Mouse (Mus musculus) cerebellum, postnatal 36 days (tissue): Measurements from ENCODE around the gene Ess2.
"Not testable (repeated sequence)": the region's sequence is repeated elsewhere in the genome, so short reads cannot be mapped to it uniquely, and the experiment has no call there.

Source experiments
- DNase-seq, 2 experiments: peaks; one replicate each; pipeline ENCODE4 v3.0.0; 2021 to 2022; ENCODE audit warnings: mixed read lengths in 2 of 2

Ess2 gene

DNA sequence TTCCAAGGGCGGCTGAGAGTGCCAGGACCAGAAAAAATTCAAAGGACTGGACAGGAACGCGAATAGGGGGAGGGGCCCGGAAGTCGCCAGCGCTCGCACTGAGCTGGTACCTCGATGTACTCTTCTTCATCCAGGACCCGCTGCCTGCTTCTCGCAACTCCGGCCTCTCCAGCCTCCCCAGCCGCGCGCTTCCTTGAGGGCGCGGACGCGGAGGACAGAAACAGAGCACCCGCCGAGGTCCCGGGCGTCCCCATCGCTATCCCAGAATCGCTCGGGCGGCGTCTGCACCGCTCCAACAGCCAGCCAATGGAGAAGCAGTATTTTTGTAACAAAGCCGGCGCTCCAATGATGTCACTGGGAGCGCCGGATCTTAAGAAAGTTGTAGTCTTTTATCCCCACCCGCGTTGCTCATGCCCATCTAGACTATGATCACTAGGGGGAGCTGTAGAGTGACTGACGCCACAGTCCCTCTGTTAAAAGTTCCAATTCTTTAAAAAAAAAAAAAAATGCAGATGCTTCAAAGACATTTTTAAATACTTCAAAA lies at the start of gene Ess2:
Ess2 (minus strand) TSS at position 297 of the 544 bp plus-strand sequence.
- DNase-seq = peak; percentile 91 to 93

DNA sequence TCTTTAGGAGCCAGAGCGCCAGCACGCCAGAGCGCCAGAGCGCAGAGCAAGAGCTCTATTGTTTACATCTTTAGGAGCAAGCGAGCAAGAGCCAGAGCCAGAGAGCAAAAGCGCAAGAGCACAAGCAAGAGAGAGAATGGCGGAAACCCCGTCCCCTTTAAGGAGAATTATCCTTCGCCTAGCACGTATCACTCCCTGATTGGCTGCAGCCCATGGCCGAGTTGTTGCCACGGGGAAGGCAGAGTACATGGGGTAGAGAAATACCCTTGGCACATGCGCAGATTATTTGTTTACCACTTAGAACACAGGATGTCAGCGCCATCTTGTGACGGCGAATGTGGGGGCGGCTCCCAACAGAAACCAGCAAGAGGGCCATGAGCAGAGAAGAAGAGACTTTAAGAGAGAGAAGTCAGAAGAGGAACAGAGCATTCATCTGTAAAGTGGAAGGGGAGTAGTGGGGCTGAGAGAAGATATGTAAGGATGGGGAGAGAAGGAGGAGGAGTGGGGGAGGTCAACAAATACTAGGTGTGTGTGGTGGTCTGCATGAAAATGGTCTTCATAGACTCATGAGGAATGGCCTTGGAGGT lies 45.0 kb upstream of the Ess2 start:
- not testable (repeated sequence) for DNase-seq

DNA sequence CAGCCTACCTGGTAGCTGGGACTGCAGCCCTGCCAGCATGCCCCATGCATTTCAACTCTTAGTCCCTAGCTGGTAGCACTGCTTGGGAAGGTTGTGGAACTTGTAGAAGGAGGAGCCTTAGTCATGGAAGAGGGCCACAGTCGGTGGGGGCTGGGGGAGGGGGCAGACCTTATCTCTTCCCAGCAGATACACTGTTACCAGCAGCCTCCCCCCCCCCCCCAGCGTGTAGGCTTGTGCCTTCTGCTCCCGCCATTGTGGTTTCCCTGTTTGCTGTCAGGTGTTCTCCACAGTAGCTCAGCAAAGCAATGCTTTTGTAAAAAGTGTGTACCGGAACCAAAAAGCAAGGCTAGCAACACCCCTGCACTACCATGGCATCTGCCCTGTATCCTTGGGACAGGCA lies 40.5 kb upstream of the Ess2 start:
- no peak for DNase-seq

DNA sequence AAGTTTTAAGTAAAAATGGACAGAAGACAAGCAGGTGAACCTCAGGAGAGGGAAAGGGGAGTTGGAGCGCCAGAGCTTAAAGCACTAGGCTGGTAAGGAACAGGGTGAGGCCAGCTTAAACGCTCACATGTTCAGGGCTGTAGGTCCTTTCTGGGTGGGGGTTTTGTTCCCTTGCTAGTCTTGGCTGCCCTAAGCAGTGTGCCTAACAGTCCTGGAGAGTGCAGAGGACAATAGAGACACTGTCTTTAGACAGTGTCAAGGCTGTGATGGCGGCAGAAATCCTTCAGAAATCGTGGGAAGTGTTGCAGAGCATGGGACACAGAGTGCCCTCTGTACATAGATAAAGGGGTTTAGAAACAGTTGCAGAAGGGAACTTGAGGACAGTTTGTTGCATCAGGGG lies 38.9 kb upstream of the Ess2 start:
- no peak for DNase-seq

DNA sequence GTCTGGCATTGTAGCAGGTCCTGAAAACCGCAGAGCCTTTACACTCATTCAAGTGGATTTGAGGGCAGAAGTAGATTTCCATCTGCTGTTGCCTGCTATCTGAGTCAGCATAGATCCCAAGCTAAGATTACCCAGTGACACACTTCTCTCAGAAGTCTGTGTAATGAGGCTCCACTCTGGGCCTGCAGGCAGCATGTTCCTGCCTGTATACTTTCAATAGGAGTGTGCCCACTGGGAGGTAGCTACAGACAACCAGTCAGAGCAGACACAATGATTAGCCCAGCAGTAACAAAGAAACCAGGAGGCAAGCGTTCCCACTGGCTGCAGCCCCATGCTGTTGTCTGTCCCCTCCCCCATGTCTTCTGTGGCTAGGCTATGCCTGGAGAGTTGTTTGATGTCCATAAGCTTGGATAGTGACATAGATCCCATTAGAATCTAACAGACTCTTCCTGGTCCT lies 38.3 kb upstream of the Ess2 start:
- no peak for DNase-seq

DNA sequence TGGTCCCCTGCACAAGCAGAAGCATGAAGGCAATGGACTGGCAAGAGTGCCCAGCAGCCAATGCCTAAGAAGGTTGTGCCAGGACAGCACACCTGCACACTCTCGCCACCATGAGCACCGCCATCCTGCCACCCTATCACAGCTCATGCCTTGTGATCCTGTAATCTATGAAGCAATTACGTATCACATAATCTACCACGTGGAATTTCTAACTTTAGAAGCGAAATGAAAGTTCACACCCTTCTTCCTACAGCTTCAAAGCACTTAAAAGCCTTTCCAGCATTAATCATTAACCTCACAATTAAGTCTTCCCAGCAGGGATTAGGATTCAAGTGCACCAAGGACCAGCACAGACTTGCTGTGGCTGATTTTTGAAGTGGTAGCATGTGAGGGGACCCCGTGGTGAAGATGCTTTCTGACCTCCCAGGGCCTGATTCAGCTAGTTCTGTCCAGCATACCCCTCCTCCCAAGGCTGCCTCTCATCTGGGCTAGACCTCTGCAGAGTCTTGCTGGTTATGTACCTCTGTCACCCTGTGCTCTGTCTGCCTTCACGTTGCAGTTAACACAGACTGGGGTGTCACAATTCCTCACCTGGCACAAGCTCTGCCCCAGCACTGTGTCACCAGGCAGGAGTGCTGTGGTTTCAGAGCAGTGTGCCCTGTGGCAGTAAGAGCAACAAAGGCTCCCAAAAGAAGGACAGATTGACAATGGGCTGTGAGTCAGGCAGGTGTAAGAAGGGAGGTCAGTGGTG lies 34.1 kb upstream of the Ess2 start:
- no peak for DNase-seq

DNA sequence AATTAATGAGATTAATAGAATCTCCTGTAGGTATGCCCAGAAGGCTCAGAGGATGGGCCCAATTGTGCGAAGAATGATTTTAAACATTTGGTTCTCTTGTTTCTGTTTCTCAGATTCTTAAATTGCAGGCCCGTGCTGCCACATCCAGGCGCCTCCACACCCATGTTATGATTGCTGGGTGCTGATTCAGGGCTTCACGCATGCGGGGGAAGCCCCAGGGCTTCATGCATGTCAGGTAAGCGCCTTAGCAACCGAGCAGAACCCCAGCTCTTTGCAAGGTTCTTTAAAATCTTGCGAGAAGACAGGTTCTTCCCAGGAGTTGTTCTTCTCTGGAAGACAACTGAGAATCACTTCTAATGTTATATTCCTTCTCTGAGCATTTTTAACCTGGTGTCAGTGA lies 32.3 kb upstream of the Ess2 start:
- no peak for DNase-seq

DNA sequence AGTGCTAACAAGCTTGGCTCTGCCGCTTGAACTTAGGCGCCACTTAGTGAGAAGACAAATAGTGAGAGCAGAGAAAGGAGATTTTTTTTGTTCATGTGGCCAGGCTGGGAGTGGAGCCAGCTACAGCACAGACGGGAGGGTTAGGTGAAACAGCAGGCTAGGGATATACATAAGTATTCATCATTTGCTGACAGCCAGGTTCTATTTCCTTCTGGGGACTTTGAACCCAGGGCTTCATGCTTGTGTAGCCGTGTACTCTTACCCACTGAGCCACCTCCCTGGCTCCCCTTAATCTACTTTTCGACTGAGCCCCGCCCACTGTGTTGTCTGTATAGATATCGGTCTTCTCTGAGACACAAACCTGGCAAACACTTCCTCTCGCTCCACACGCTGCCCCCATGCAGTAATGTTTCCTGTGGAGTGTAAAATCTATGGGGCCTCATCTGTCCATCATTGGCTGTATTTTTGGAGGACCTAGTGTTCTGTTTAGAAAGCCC lies 28.2 kb upstream of the Ess2 start:
- no peak for DNase-seq

DNA sequence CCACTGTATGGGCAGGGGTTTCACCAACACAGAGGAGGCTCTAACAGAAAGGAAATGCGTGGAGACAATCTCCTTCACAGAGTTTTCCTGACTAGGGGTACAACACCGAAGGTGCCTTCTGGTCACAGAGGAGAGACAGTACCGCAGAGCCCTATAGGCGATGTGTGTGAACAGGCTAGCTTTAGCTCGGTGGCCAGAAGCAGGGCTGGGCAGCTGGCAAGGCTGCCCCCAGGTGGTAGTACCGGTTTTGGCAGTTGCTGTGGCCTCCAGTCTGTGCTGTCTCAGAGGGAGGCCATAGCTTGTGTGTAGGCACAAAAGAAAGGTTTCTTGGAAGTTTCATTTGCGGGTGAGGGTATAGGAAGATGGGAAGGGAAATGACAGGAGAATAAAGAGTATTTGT lies 27.7 kb upstream of the Ess2 start:
- DNase-seq = peak; percentile 72 to 77

DNA sequence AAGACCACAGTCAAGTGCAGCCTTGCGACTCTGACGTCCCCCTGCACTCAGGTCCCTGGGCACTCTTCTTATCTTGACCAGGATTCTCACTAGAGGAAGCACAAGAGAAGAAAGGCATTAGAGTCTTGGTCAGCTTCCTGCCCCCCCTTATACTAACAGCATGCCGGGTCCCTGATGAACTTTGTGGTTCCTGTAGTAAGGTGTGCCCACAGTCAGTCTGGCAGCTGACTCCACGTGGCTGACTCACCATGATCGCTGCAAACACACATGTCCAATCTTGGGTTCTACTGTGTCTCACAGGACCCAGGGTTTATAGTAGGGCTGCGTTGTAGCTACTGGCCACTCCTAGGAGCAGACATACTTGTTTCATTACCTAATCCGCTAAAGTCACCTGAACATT lies 27.0 kb upstream of the Ess2 start:
- DNase-seq = no peak

DNA sequence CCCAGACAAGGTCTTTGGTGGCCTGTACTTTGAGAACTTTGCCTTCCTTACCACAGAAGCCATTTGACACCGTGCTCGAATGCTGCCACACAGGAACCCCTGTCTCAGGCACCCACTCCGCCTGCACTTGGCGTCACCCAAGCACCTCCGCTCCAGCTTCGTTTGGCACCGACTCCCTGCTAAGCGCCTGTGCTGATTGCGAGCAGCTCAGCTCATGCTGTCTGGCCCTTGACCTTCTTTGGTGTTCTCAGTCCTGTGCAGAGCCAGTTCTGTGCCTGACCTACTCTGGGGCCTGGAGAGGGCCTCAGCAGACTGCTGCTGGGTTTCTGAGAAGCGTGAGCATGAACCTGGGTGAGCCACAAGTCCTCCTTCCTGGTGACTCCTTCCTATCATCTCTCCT lies 25.6 kb upstream of the Ess2 start:
- no peak for DNase-seq

DNA sequence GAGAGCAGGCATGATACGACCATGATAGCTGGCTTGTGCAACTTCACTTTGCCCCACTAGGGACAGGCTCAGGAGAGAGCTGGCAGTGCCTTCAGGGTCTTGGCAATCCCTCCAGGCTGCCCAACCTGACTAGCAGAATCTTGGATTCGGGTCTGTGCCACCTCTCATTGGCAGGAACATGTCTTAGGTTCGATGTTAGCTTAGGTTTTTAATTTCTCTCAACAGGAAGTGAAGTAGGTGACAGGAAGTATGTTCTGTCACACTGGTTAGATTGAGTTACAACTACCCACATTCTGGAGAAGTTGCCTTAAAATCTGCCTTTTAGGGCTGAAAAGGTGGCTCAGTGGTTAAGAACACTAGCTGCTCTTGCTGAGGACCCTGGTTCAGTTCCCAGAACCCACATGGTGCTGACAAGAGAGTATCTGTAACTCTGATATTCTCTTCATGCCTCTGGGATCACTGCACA lies 23.3 kb upstream of the Ess2 start:
- no peak for DNase-seq

DNA sequence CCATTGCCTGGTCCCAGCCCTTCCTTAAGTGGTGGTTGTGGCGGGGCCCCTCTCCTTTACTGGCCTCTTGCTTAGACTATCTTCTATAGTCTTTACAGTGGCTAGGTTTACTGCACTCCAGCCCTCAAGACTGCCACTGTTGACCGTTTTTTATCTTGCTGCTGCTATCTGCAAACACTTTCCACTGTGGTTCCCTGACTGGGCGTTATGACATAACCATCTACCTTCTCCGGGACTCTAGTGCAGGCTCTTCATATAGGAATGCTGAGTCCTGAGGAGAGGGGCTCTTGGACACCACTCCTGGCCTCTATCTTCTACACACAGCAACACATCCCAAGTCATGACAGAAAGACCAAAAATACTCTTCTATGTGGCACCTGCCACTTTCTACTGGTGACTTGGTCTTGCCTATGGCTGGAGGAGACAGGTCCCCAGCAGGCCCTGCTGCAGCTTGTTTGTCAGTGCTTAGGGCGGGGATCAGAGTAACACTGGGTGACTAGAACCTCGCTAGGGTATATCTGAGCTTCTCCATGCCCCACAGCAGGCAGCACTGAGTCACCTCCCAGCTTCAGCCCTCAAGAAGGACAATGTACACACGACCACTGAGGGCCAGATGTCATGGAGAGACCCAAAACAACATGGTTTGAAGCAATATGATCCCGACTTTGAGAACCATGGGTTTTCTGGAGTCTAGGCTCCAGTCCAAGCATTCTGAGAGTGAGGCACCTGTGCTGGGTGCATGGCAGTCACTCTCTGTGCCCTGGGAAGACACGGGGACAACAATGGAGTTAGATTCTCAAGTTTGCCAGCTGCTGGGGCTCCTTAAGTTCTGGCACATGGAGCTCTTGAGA lies 22.7 kb upstream of the Ess2 start:
- no peak for DNase-seq

DNA sequence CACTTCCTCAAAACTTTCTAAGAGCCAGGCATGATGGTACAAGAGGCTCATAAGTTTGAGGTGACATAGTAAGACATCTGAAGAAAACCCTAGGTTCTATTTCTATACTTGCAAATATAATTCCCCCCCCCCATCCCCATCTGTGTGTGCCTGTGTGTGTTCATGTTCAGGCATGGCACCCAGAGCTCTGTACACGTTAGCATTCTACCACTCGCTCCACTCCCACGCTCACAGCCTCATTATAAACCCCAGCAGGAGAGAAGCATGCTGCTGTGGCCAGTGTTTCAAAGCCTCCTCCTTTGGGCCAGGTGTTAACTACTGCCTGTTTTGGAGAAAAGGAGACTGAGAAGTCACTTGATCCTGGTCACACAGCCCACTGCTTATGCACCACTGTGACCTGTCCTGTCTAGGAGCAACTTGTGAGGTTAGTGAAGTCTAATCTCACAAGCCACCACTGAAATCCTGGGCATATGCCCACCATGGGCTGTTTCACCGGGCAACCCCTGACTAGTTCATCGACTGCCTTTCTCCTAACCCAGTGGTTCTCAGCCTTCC lies 20.8 kb upstream of the Ess2 start:
- DNase-seq = no peak

DNA sequence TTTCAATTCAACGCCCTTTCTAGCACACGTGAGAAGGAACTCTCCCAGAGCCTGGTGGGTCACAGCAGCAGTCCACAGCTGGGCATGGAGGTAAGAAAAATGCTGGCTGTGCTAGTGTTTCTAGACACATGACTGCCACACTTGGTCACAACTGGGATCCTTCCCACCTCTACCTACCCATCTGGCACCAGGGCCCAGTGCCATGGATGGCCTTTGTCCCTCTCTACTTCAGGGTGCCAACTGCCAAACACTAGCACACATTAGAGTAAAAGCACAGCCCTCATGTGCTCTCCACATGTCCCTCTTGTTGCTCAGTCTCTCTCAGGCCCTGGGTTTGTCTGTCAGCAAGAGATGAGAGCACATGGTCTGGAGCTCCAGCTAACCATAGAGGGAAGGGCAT lies 18.5 kb upstream of the Ess2 start:
- DNase-seq = no peak

DNA sequence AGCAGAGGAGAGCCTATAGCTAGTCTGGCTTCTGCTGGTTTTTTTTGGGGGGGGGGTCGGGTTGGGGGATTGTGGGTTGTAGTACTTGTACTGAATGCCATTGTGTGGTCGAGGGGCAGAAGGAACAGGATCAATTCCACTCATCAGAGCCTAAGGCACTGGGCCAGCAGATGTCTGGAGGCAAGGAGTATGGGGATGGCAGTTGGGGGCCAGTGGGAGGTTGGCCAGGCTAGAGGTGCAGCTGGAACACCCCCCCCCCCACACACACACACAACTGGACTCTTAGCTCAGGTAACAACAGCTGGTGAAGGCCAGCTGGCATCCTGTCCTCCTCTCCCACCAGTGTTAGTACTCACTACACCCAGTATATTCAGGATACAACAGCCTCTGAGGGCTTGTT lies 18.1 kb upstream of the Ess2 start:
- DNase-seq = no peak

DNA sequence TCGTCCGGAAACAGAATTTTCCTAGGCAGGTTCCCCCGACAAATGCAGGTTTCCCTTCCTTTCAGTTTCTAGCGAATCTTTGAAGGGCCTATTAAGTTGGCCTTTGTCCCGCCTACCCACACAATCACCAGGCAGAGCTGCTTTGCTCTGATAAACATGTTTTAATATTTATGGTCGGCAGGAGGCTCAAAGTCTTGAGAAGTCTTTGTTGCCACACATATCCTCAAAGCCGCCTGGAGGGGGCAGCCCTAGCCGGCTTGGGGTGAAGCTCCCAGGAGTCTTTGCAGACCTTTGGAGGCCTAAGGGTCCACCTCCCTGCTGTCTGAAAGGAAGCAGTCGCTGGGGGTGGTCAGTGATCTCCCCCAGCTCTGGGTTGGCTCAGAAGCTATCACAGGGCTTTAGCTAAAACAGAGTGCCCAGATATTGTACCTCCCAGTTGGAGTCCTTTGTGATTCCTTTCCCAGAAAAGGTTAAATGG lies 17.5 kb upstream of the Ess2 start:
- DNase-seq = peak; percentile 37 to 61

DNA sequence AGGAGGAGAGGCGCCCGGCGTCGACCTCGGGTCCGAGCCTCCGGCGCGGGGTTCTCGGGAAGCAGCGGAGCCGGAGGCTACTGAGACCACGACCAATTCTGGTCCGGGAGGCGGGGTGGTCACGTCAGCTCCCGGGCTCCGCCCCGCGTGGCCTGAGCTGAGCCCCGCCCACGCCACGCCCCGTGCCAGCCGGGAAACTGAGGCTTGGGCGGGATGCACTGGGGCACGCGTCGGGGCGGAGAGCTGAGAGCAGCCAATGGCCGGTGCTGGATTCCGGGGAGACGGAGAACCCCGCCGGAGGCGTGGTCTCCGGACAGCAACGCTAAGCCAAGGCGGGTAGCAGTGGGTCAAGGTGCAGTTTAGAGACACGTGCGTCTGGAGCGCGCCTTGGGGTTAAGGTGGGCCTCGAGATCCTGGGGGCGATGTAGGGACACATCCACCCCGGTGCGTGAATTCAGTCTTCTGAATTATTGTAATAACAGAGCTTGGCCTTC lies 17.0 kb upstream of the Ess2 start, which contains the start of gene Slc25a1:
Slc25a1 (minus strand) TSS at position 133 of the 494 bp plus-strand sequence.
- DNase-seq = peak; percentile 50 to 68

DNA sequence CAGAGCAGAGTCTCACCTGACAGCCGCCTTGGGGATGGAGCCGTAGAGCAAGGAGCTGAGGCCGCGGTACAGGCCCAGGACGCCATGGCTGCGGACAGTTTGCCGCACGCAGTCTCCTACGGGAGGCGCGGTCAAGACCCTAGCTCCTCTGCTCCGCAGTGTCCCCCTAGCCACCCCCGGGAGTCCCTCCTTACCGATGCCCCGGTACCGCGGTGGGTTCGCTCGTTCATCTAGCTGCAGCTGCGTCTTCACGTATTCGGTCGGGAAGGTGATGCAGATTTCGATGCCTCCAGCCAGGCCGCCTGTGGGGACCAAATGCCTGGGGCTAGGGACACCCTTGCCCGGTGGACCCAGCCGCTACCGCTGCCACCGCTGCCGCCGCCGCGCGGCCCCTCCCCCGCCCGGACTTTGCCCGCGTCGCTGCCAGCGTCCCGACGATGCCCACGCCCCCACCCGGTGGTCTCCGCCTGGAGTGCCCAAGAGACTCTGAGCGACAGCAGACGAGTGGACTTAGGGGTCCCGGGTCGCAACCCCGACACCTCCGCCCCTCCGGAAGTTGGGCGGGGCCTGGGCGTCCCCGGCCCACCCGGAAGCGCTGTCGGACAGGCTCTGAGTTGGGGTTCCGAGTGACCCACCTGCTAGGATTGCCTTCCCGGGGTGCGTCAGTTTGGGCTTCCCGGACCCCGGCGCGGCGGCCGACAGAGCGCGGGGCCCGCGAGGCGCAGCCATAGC lies 16.4 kb upstream of the Ess2 start:
- peak; percentile 26 to 39 for DNase-seq

DNA sequence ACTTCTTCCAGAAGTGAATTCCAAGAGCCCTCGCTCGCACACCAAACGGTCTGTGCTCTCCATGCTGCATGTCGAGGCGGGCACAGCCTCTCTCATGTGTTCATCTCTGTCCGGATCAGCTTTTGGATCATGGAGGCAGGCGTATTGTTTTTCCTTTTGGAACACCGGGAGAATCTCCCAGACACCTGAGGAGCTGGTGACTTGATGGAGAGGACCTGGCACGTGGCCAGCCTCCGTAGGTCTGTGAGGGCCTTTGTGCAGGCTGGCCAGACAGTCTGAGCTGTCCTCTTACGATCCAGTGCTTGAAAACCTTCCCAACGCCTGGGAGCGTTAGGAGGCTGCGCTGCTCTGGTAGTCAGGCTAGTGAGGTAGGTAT lies 11.0 kb upstream of the Ess2 start:
- peak in 1 of 2 experiments; percentile 50 for DNase-seq

DNA sequence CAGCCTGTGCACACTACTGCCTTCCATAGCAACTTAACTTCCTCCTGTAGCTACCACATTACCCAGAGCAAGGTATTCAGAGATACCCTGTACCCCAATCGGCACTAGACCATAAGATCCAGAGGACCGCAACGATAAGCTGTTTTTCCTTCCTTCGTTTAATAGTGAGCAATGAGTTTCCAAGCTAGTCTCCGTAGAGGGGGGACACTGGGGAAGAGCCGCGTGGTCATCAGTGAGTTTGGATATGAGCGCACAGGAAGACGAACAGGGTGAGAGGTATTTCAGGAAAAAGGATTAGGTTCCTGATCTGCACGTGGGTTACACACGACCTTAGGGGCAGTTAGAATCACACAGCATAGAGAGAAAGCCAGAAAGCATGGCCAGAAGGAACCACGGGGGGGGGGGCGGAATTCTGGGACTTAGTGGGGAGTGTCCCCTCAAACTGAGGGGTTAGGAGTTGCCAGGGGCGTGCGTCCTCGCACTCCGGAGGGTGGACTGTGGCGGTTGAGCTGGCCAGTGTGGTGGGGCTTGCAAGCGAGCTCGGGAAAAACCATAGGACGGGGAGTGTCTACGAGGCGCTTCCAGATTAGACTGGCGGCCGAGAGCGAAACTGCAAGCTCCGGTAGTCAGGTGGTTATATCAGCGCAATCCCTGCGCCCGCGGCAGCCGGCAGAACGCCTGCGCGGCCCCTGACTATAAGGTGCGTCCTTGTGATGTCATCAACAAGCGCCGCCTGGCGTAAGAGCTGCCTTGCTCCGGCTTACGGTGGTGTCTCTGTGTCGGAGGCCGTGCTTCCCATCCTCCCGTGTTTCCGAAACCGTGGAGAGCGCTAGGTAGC lies 10.4 kb upstream of the Ess2 start:
- peak; percentile 96 to 97 for DNase-seq
